Mouse (Mus musculus) cerebellum, adult (tissue): ENCODE results near the gene Gtf2a1l.

Source experiments
- ATAC-seq: cut with Nextera tagmentation; 2 replicates; pipeline ENCODE4 v1.9.2; 2017; ENCODE audit warnings: mild to moderate bottlenecking, moderate library complexity, mixed read lengths; ENCODE audit not compliant: insufficient number of reproducible peaks, low FRiP score, low TSS enrichment

Gtf2a1l gene

GRCm38 (mm10) chr17:88652702-88653374 is 15.6 kb upstream of the Gtf2a1l start:
- peak; percentile 83 for ATAC-seq

GRCm38 (mm10) chr17:88653375-88653769 is 15.1 kb upstream of the Gtf2a1l start:
- ATAC-seq, result no peak

- no peak for ATAC-seq
These were observed 9.9 kb upstream of the Gtf2a1l start for GRCm38 (mm10) chr17:88658510-88658909.

- no peak for ATAC-seq
These were observed 2.4 kb upstream of the Gtf2a1l start for GRCm38 (mm10) chr17:88666076-88666475.

- ATAC-seq, result no peak
These were observed 1.5 kb downstream of the Gtf2a1l start for GRCm38 (mm10) chr17:88669921-88670320.

- ATAC-seq, result no peak
These were observed 2.3 kb downstream of the Gtf2a1l start for GRCm38 (mm10) chr17:88670800-88671199.

- ATAC-seq, result no peak
These were observed 7.2 kb downstream of the Gtf2a1l start for GRCm38 (mm10) chr17:88675310-88676309.

GRCm38 (mm10) chr17:88688226-88688625 is 19.8 kb downstream of the Gtf2a1l start:
- ATAC-seq, result no peak

GRCm38 (mm10) chr17:88696656-88697333 is 28.3 kb downstream of the Gtf2a1l start:
- no peak for ATAC-seq

GRCm38 (mm10) chr17:88700901-88701300 is 32.4 kb downstream of the Gtf2a1l start:
- ATAC-seq, result no peak

- no peak for ATAC-seq
These were observed 33.9 kb downstream of the Gtf2a1l start for GRCm38 (mm10) chr17:88702345-88702744.

GRCm38 (mm10) chr17:88703112-88703511 is 34.7 kb downstream of the Gtf2a1l start:
- ATAC-seq, result no peak

- ATAC-seq, result no peak
These were observed 37.8 kb downstream of the Gtf2a1l start for GRCm38 (mm10) chr17:88706231-88706649.

- no peak for ATAC-seq
These were observed 81.2 kb downstream of the Gtf2a1l start for GRCm38 (mm10) chr17:88749646-88750045.

GRCm38 (mm10) chr17:88752827-88753471 is 84.5 kb downstream of the Gtf2a1l start:
- ATAC-seq, result no peak

- no peak for ATAC-seq
These were observed 85.0 kb downstream of the Gtf2a1l start for GRCm38 (mm10) chr17:88753472-88753857.

- no peak for ATAC-seq
These were observed 87.3 kb downstream of the Gtf2a1l start for GRCm38 (mm10) chr17:88755776-88756175.

- ATAC-seq, result no peak
These were observed 89.6 kb downstream of the Gtf2a1l start for GRCm38 (mm10) chr17:88758003-88758437.

GRCm38 (mm10) chr17:88763396-88764135 is 95.1 kb downstream of the Gtf2a1l start:
- no peak for ATAC-seq

GRCm38 (mm10) chr17:88764136-88764485 is 95.7 kb downstream of the Gtf2a1l start:
- no peak for ATAC-seq
